Mouse (Mus musculus) lung, adult 18-20 months (tissue): ENCODE data around the gene Pla2g3.

Experiments
- DNase-seq, 2 experiments: peaks; one replicate each; pipeline ENCODE4 v3.0.0; 2022; ENCODE audit warnings: mixed read lengths in 2 of 2

Pla2g3 gene

DNA sequence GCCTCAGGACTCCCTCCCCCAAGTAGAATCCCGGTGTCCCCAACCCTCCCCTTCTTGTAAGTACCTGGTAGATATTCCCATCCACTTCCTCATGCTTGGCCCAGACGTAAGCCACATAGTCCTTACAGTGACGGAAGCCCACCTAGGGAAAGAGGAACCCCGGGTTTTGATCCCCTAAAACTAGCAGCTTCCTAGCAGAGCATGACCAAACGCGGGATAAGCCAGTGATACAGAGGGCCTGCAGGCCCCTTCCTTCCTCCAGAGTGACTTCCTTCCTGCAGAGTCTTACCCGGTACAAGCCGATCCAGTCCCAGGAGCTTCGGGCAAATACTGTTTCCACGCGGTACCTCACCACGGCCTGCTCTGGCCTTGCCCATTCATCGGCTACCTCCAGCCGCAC is 7.4 kb downstream of the Pla2g3 start:
- no peak for DNase-seq

DNA sequence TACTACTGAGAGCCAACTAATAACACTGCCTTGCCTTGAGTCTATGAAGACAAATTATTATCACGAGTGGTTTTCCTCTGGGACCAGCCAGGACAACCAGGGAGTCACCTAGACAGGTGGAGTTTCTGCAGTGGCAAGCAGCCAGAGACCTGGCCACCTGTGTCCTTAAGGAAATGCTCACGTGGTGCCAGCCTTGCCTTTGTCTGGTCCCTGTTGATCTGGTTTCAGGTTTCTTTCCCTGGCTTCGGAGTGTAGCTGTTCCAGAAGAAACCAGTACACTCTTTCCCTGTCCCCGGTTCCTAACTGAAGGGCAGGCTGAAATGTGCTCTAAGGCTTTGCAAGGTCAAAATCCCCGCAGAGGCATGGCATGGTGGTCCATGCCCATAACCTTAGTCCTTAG is 8.7 kb downstream of the Pla2g3 start:
- DNase-seq = peak; percentile 69 to 77

DNA sequence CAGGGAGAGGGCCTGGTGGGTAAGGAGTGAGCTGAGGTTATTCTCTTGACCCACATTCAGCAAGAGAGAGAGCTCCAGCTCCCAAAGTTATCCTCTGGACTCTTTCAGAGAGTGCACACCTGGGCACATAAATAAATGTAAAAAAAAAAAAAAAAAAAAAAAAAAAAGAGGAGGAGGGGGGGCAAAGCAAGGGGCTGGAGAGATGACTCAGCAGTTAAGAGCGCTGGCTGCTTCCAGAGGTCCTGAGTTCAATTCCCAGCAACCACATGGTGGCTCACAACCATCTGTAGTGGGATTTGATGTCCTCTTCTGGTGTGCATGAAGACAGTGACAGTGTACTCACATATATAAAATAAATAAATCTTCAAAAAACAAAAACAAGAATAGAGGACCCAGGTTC is 9.2 kb downstream of the Pla2g3 start:
- no peak for DNase-seq

DNA sequence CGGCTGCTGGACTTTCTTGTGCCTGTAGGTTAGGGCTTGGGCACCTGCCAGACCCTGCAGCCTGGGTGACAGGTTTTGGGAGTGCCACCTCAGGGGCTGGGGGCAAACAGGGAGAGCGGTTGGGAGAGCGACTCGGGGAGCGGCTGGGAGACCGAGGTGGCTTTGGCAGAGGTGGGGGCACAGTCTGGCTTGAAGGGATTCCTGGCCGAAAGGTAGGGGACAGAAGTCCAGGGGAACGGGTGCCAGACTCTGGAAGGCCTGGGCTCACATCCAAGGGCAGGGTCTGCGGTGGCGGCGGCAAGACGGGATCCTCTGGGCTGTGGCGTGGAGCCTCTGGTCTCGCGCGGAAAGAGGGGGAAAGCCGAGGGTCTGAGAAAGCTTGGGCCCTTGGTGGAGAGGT is 14.0 kb downstream of the Pla2g3 start:
- no peak for DNase-seq

DNA sequence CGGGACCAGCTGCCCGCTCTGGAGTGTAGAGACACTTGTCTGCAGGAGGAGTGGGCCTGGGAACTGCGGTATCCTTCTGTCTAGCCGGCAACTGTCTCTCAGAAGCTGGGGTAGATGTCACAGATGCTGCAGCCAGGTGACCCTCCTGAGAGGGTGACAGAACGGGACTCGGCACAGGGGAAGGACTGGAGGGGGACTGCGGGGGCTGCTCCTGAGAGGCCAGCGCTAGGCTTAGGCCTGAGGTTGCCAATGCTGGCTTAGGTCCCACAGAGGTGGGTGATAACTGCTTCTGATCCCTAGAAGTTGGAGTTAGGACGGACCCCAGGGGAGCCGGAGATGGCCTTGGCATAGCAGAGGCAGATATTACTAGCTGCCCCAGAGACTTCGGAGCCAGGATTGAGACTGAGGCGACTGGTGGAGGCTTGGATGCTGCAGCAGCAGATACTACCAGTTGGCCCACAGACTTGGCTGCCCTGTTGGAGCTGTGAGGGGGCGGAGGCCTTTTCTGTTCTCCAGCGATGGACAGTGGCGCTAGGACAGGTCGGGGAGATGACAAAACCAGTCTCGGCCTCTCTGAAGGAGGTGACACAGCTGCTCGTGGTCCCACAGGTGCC is 14.5 kb downstream of the Pla2g3 start:
- no peak for DNase-seq

DNA sequence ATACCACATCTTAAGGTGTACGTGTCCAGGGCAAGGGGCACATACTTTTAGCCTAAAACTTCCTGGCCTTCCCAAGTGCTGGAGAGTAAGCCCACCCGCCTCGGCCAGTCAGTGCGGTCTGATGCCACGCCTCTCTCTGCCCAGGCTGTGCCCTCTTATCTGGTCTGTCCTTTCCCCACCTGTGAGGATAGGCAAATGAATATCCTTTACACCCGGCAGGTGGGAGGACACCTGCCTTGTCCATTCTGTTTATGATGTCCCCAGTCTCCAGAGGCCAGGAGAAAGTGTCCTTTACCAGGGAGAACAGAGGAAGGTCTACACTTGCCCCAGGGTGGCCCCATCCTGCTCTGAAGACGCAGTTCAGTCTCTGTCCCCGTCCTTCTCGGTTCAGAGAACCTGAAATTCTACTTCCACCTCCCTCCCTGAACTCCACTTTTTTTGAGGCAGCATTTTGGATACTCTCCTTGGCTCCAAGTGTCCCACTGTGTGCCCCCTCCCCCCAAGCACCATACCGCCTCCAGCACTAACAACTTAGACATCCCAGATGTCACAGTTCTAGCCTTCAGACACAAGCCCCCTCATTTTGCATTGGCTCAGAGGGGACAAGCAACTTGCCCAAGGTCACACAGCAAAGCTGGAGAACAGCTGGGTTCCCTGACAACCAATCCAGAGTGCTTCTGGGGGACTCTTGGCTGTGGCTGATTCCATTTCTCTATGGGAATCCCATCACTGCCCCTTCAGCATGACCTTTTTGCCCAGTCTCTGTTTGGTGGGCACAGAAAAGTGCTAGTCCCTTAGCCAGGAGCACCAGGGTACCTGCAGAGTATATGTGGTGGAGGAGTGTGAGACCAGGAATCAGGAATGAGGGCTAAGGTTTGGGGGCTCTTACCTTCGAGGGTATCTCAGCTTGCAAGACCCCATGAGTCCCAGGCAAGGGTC is 15.9 kb downstream of the Pla2g3 start:
- DNase-seq = no peak

DNA sequence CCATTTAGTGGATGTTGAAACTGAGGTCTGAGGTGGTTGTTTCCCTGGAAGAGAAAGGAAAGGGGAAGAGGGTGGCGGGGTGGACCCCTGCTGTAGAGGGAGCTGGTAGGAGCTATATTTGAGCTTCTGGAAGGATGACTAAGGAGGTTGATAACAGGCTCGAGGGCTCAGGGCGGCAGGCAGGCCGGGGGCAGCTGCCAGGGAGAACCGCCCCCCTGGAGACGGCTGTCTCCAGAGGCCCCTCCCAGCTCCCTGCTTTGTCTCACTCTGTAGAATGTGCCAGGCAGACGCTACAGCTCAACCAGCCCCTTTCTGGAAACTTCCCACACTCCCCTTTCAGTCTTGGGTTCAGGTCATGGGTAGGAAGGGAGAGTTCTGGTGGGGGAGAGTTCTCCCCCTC is 20.1 kb downstream of the Pla2g3 start:
- no peak for DNase-seq

DNA sequence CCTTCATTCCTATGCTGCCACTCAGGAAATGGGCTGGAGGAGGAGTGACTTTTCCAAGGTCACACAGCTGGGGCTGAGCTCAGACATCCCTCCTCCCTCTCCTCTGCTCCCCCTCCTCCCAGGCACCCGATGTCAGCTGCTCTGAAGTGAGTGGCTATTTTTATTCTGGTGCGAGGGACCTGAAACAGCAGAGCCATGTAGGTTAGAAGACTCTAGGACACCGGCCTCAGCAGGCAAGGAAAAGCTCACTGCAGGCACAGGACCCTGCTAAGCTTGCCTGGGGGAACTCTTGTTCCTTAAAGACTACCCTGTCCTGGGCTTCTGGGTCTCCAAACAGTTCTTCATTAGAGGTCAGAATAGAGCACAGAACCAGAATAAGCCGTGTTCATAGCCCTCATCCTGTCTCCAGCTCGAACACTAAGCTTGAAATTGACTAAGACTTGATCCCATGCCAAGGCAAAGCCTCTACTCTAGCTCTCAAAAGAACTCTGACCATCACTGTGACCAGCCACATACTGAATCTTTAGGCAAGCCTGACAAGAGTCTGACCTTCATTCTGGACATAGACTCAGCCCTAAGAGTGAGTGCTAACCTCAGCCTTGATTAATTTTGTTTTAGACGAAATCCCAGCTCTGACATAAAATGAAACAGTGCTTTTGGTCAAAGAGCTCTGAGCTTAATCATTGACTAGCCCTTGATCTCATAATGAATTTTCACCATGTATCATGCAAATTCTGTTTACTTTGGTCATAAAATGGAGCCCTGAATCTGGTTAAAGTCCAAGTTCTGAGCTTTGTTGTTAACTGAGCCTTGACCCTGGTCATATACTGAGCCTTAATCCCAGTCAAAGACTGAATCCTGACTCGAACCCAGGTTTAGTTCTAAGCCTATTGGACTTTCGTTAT is 21.3 kb downstream of the Pla2g3 start:
- DNase-seq = no peak

DNA sequence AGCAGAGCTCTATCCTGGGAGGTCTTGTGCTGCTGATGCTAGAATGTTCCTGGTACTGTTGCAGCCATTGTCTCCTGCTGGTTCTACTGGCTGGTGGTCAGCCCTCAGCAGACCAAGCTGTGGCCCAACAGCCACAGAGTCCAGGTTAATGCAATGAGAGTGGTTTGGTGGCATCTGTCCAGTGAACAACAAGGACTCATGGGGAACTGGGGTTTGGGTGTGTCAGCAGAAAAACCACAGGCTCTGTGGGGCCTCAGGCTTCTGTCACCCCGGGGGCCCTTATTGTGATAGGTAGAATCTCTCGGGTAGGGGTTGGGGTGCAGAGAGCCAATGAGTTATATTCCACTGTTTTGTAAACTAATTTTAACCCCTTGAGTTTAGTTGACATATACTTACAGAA is 22.2 kb downstream of the Pla2g3 start:
- DNase-seq = peak in 1 of 2 experiments; percentile 23

DNA sequence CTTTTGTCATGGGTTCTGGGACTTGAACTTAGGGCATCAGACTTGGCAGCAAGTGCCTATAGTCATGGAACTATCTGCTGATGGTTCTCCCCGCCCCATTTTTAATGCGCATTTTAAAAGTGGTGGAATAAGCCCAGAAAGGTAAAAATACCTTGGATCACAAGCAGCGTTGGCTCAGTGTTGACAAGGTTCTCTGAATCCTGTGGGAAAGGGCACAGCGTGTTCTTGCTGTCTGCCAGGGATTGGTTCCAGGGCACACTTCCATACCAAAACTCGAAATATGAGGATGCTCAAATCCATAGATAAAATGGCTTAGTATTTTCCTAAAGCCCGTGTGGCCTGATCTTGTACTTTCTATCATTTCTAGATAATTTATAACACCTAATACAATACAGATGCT is 25.2 kb downstream of the Pla2g3 start:
- no peak for DNase-seq

DNA sequence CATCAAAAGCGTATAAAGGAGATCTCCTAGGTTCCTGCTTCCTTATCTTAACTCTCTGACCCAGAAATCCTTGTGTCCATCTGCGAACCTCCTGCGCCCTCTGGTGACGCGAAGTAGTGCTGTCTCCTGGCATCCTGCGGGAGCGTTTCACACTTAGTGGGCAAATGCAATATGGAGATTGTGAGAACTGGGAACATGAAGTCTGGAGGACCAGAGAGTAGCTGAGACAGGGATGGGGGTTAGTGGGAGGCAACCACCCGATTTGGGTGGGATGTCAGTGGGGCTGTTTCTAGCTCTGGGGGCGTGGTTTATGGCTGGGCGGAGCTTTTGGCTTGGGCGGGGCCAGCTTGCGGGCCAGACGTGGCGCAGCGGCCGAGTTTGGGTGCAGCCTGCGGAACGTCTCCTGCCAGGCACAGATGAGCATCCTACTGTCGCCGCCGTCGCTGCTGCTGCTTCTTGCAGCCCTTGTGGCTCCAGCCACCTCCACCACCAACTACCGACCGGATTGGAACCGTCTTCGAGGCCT is 26.5 kb downstream of the Pla2g3 start, which contains the start of gene Selenom:
Gene Selenom (plus strand): TSS at position 156 of the 526 bp plus-strand sequence.
- peak; percentile 88 to 89 for DNase-seq

DNA sequence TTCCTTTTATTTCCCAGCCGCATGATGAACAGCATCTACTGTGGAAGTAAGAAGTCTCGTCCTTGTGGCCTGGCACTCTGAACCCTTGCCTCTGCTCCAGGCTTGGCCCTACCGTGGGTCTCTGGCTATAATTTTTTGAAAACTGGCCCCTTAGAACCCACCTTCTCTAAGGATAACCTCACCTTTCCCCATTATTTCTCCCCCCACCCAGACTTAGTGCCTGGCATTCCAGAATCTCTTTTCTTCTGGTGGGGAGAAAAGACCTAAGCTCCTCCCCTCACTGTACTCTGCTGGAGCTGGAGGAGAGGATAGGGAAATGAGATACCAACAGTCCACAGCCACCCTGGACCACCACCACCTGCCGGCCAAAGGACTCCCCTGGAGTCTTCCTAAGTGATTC is 27.1 kb downstream of the Pla2g3 start:
- DNase-seq = no peak

DNA sequence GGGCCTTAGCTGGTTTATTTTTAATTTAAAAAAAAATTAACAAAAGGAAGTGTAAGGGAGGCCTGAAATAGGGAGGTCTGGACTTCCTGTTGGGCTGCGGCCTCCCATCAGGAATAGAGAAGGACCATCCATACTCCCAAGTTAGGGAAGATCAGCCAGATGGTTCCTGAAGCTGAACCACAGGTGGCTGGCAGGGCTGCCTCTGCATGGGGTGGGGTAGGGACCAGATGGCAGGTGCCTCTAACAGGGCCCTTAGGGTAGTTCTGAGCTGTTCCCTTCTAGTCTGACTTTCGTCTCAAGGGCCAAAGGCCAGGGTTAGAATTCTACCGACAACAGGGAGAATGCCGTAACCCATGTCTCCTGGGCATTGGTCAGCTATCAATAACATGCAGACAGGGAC is 27.6 kb downstream of the Pla2g3 start:
- no peak for DNase-seq

DNA sequence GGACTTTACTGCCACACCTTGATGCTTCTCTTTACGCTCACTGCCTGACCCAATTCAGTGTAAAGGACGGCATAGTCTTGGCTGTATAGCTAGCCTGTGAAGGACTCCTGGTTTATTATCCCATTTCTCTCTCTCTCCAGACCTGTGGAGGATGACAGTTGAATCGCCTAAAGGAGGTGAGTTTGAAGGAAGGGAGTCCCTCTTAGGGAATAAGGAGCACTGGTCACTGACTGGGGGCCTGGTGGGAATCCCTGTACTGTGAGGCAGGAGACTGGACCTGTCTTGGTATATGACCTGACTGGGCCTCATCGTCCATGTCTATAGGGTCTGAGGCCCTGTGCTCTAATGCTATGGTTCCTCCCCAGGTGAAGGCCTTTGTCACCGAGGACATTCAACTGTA is 28.0 kb downstream of the Pla2g3 start:
- no peak for DNase-seq

DNA sequence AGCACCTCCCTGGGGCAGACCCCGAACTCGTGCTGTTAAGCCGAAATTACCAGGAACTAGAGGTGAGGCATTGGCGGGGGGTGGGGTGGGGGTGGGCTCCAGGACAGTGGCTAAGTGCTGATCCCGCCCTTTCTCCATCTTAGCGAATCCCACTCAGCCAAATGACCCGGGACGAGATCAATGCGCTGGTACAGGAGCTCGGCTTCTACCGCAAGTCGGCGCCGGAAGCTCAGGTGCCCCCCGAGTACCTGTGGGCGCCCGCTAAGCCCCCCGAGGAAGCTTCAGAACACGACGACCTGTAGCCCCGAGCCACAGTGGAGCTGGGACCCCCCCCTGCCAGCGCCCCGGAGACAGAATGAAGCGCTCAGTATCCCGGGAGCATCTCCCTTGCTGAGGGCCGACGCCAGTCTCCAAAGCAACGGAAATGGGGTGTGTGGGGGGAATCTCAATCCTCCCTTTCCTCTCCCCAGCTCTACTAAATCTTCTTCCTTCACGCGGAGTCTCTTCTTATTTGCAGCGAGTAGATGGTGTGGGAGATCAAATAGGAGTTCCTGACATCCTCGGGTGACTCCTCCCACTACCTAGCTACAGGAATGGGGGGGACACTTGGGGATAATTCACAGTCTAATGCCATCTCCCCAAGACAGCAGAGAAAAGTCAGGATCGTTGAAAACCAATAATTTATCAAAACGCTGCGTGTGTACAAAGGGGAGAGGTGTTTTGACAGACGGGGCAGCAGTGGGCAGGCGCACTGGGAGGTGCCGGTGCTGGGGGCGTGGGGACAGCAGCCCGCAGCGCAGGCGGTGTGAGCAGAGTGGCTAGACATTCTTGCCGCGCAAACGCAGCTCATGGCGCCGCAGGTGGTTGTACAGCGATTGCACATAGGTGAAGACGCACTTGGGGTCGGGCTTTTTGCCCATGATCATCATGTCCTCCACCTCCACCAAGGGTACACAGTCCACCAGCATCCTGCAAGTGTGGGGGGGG is 29.1 kb downstream of the Pla2g3 start:
- no peak for DNase-seq

DNA sequence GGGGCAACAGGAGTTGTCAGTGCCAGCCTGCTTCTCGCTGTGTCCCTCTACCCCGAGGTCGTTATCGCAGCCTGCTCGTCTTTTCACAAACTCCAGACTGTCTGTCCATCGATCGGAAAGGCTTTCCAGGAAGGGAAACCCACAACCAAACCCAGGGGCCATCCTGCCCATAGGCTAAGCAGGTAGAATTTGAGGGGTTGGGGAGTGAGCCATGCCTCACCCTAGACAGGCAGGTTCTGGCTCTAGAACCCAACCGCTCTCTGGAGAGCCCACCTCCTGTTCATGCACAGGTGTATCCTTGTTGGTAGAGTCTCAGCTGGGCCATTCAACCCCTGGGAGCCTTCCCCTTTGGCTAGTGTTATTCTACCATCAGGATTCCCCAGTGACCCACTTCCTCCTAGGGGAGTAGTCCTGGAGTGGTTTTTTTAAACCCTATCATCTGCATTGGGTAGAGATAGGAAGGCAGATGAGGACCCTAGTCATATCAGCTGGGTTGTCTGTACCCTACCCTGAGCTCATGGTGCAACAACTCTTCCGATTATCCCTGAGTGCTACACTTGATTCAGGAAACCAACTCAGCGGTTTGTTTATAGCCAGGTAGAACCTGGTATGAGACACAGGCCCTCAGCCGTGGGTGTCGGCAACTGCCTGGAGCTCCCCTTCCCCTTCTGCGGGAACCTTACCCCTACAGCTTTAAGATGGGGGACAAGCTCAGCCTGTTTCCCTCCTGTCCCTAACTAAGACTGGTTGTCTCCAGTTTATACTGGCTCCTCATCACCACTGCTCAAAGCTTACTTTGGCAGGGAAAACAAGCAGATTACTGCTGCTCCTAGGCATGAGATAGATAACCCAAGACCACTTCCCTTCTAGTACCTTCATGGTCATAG is 30.0 kb downstream of the Pla2g3 start:
- DNase-seq = no peak

DNA sequence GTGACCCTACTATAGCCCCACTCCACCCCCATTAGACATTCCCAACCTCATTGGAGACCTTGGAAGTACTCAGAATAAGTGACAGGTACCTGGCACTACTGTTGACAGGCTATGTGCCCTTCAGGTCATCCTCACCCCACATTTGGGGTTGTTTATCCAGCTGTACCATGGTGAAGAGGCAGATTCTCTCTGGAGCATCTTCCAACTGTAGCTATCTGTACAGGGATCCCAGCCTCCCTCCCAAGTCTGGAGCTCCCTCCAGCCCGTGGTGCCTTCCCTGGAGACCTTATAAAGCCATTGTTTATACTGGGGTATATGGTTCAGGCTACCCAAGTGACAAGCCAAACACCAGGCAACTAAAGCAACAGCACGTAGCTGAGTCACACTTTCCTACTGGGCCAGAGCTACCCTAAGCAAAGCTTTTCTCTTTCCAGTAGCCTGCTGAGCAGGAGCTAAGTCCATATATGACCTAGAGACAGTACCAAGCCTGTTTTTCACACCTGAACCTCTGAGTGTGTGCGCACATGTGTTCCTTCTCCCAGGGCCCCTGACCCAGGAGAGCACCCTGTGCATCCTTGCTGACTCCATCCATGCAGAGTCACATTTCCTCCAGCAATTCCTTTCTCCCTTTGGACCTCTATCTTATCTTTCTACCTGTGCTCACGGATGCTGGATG is 31.1 kb downstream of the Pla2g3 start:
- no peak for DNase-seq

DNA sequence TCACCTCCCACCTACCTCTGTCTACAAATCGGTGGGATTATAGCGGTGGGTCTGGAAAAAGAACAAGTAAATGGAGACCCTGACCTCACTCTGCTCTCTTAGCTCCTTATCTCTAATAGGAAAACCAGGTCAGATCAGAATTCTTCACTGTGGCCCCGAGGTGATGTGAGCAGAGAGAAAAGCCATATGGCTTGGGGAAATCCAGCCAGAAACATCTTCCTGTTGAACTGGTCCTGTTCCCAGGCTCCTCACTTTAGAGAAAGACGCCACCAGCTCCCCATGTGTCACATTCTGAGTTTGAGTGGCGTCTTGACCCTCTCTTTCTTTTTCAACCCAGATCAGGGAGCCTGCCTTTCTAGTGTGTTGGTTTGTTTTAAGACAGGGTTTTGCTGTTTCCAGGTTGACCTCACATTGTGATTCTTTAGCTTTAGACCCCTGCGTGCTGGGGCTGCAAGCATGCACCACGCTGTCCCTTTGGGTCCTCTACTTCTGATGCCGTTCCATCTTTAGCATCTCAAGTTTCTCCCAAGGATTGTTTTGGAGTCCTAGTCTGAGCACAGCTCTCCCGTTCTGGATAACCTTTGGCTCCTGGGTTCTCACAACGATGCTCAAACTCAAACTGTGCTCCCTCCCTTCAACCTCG is 31.8 kb downstream of the Pla2g3 start:
- no peak for DNase-seq

DNA sequence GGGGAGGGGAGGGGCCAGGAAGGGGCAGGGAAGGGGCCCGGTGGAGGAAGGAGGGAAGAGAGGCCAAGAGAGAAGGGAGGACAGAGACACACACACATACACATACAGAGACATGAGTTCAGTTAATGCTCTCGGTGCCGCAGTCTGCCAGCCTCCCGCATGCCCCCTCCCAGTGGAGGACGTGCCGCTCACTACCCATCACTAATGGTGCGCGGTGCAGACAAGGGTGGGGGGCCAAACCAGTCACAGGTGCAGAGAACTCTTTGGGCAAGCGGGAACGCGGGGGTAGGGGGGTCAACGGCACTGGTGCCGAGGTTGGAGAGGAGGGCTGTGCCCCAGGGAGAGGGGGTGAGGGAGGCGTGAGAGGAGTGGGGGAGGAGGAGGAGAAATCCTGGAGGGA is 32.8 kb downstream of the Pla2g3 start:
- no peak for DNase-seq
